Mouse (Mus musculus): ENCODE measurements at regions not wholly inside any gene's neighbourhood (a gene's known extent, or its start where the extent isn't known, plus 50 kb on each side); places are given as distances from the start of the nearest gene placed in this dataset.

DNA sequence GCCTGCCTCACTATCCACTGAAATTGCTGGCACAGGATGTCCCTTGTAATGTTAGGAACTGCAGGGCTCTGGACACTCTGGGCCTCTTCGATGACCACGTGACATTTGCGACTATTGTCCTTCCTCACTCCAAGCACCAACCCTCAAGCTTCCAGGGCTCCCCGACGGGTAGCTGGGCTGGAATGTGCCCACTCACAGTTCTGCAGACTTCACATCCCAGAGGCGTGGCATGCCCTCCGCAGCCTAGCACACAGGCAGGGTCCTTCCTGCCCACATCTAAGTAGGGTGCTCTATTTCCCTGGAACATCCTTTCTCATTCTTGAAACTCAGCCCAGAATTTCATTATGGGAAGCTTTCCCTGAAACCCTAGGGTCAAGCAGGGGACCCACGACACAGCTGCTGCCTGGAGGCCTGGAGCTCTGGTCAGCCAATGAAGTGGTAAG is 95.2 kb upstream of the Spred2 start:
- no peak for DNase-seq (ENCODE audit: low spot score)

DNA sequence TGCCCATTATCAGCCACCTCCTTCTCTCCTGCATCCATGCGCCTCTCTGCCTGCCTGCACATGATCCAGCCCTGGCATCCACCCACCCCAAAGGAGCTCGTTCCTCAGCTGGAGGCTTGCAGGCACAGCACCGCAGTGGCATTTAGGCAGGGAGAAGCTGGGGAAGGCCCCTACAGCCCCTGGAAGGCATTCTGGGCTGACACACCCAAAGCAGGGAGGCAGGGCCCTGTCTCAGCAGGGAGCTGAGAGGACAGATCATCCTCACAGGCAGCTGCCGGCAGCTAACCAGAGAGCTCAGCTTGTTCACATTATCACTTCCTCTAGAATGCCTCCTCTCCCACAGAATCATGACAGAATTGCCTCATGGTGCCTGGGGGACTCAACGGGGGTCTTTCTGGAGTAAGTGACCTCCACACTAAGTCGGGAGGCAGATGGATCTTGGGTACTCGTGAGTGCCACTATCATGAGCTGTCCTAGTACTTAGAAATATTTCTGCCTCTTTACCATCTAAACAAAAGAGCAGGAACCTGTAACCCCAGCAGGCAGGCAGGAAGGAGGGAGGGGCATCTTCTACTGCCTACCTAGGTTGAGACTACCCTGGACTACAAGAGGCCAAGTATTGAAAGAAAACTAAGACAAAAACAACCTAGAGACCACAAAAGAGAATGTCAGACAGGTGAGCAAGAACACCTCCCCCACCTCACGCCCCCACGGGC is 94.5 kb upstream of the Spred2 start:
- DNase-seq (ENCODE audit: low spot score) = no peak

DNA sequence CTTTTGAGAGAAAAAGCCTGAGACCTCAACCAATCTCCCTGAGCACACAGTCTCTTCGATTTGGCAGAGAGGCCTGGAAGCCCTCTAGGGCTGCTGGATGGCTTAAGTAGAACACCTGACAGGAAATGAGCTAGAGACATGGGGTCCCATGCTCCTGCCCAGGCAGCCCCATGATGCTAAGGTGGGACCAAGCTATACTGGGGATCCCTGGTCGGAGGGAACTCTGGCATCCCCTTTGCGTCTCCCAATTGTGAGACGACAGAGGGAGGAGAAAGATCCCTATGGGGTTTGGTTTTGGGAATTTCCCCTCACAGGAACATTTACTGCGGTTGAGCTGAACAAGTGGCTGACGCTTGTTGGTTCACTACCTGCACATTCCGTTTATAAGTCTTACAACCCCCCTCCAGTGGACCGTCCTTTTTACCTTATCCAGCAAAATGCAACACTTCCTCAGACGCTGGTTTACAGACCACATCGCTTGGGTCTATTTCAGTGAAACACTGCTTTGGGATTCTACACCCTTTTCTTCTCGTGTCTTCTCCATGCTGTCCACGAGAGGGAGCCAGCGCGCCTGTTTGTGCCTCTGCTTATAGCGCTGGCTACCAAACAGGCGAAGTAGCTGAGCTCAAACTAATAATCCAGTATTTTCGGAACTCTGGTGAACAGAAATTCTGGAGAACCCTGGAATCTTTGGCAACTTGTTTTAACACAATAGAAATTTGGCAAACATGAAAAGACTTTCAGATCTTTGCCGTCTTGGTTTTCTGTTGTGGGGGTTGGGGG is 93.7 kb upstream of the Spred2 start:
- peak; percentile 69 for DNase-seq (ENCODE audit: low spot score)

- no peak for DNase-seq (ENCODE audit: low spot score)
These were observed 89.6 kb upstream of the Spred2 start for GRCm38 (mm10) chr11:19834561-19834960.

DNA sequence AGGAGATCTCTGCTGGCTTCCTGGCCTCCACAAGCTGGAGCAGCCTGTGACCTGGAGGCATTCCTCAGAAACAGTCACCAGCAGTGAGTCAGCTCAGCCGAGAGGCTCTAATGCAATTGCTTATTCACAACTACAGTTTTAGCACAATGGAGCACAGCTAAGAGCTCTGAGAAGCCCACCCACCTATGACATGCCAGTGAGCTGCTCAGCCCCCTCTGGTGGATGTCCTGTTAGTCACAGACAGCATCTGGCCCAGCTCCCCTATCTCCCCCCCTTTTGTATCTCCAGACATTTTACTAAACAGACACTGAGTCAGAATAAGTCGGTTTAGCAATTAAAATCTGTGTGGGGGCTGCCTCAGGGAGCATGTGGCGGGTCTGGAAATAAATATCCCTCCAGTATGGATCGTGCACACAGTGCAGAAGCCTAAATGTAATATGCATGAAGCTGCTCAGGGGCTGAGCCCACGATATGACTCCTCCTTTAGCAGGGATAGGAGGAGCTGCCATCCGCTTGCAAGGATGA is 88.9 kb upstream of the Spred2 start:
- no peak for DNase-seq (ENCODE audit: low spot score)

- DNase-seq (ENCODE audit: low spot score) = no peak
These were observed 85.2 kb upstream of the Spred2 start for GRCm38 (mm10) chr11:19838932-19839331.

- DNase-seq (ENCODE audit: low spot score) = no peak
These were observed 81.1 kb upstream of the Spred2 start for GRCm38 (mm10) chr11:19843084-19843483.

- no peak for DNase-seq (ENCODE audit: low spot score)
These were observed 76.3 kb upstream of the Spred2 start for GRCm38 (mm10) chr11:19847910-19848309.

DNA sequence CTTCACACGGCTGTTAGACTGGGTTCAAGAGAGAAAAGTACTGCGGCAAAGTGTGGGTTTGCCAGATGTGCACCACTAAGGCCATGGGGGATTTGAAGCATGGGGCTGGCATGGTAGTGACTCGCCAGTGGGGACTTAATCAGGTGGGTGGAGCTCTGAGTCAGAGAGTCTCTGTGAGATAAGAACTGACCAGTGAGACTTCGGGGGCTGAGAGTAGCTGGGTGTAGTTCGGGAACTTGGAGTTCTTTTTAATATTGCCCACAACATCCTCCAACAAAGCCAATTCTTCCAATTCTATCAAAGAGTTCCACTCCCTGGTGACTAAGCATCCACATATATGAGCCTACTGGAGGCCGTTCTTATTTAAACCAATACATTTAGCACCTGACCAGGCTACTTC is 75.8 kb upstream of the Spred2 start:
- DNase-seq (ENCODE audit: low spot score) = no peak

DNA sequence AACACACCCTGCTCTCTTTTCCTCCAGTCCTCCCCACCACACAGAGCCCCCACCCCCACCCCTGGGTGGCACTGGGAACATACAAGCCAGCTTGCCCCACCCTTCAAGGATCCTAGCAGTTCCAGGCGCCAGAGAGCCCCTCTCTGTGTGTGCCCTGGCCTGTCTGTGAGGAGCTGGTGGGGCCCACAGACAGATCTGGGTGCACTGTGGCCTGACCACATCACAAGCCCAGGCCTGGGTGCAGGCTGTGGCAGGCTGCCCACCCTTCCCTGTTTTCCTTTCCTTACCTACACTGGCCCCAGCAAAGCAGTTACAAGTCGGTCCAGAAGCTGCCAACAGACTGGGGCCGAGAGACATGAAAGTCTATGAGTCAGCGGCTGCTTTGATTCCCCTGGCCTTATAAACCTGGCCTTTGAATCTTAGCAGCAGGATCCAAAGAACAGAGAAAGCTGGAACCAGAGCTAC is 74.8 kb upstream of the Spred2 start:
- no peak for DNase-seq (ENCODE audit: low spot score)

DNA sequence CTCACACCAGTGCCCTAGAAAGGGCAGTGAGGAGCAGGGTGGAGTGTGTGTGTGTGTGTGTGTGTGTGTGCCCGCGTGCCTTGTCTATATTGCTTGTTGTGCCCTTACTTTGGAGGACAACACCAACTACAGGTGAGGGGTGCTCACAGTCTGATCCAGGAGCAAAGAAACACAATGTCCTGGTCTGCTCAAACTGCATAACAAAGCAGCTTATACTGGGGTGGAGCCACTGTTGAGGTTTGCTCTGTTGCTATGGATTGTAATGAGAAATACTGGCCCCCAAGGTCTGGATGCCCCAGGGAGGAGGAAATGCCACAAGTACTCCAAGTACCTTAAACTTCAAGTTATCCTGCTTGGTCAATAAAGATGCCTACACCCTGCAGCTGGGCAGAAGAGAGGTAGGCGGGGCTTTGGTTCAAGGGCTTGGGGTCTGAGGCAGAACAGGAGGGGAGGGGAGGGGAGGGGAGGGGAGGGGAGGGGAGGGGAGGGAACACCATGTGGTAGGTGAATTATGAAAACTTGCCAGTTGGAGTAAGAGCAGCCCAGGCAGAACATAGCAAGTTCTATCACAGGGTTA is 74.2 kb upstream of the Spred2 start:
- DNase-seq (ENCODE audit: low spot score) = no peak

DNA sequence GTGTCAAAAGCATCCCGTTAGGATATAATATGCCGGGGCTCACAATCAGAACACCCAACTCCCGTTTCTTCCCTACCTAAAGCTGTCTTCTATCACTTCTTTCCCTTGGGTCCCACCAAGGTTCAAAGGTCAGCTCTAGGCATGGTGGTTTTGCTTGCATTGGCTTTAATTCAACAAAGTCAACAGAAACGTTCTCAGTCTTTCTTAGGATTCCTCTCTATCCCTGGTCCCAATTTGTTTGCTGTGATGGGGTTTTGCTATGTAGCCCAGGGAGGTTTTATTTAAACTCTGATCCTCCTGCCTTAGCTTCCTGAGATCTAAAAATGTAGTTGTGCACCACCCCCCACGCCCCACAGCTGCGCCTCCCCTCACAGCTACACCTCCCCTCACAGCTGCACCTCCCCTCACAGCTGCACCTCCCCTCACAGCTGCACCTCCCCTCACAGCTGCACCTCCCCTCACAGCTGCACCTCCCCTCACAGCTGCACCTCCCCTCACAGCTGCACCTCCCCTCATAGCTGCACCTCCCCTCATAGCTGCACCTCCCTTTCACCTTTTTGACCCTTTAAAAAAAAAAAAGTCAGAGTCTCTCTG is 73.1 kb upstream of the Spred2 start:
- no peak for DNase-seq (ENCODE audit: low spot score)

GRCm38 (mm10) chr11:19861596-19861995 is 62.6 kb upstream of the Spred2 start:
- no peak for DNase-seq (ENCODE audit: low spot score)

GRCm38 (mm10) chr11:19863327-19863726 is 60.8 kb upstream of the Spred2 start:
- DNase-seq (ENCODE audit: low spot score) = no peak

DNA sequence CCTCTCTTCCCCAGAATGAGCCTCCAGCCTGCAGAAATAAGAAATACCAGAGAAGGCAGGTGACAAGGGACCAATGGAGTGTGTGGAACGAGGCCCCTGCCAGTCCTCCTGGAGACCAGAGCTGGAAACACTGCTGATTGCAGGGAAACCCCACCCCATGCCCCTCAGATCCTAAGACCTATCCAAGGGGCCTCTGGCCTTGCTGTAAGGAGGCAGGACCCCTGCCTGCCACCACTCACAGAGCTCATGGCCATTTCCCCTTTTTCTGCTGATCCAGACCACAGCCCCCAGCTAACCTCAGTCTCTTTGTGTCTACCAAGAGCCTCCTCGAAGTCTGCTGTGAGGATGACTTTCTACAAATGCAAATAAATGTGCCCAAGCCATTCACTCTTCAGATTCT is 57.9 kb upstream of the Spred2 start:
- no peak for DNase-seq (ENCODE audit: low spot score)

GRCm38 (mm10) chr11:19869671-19870070 is 54.5 kb upstream of the Spred2 start:
- DNase-seq (ENCODE audit: low spot score) = no peak

DNA sequence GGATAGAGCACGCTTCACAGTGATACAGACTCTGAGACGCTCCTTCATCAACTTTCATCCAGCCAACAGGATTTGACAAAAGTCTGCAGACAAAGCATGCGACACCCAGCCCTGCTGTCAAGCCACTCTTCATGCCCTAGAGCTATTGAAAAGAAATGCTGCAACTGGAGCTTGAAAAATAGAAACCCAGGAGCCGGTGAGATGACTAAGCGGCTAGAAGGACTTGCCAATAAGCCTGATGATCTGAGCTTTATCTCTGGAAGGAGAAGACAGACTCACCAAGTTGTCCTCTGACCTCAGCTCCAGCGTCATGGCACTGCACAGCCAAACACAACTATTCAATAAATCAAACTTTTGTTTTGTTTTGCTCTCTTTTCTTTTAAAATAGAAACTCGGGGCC is 54.0 kb upstream of the Spred2 start:
- DNase-seq (ENCODE audit: low spot score) = no peak

DNA sequence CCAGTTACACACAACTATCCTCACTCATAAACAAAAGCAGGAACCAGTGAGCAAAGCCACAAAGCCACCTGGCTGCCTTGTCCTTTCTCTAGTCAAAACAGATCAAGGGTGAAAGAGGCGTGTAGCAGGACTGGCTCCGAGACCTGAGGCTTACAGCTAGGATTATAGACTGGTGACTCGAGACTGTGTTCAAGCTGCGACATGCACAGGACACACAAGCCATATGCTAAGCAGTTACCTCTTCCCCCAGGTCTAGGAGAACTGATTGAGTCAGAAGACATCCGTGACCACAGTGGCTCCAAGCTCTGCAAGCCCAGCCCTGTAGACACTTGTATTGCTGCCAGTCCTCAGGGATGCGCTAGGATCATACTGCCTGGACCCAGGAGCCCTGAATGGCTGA is 50.4 kb upstream of the Spred2 start:
- no peak for DNase-seq (ENCODE audit: low spot score)
